Mouse (Mus musculus): Measurements from ENCODE around the gene Lyar.

DNA sequence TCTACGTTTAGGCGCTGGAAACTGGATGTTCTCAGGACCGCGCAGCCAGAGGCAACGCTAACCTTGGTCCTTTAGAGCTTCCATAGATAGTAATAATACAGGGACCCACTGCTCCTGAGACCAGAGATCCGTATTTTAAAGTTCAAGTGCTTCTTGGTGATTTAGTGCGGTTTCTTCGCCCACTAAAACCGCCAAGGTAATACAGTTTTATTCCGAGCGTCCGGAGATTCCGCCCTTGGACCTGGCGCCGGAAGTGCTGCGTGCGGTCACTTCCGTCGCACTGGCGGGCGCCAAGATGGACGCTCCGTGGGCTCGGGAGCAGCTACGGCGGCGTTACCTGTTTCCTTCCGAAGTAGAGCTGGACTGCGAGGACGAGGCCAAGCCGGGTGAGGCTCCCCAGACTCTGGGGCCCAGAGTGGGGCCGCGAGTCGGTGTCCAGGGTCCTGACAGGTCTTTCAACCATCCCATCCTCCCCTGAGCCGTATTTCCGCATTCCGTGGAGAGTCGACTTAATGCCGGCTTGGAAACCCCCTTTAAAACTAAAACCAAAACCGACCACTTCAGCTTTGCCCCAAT, 39.9 kb downstream of the Lyar start, which contains the start of gene Tmem128:
- TF ChIP-seq CTCF (IDR thresholded peaks at IDR 0.05; ENCODE audit: low read depth) (no peak), EP300 (IDR thresholded peaks at IDR 0.05; ENCODE audit: low read depth) (peak; percentile 30; the same call in 1 of the 2 replicates)

All from liver, postnatal 0 days (tissue).